Mouse (Mus musculus) embryonic fibroblast, embryonic 13.5 days (primary cell): Measurements from ENCODE around the gene Lrrc4c.

ENCODE experiments used
- CTCF ChIP-seq: IDR thresholded peaks from 2 replicates; pipeline ENCODE4 v1.5.1; 2011; ENCODE audit warnings: mild to moderate bottlenecking, control low read depth, low read length, moderate library complexity, borderline replicate concordance; ENCODE audit not compliant: insufficient read depth
- POLR2A ChIP-seq: IDR thresholded peaks from 2 replicates; pipeline ENCODE4 v1.6.1; 2011; ENCODE audit warnings: low read depth, mild to moderate bottlenecking, control low read depth, low read length, moderate library complexity

DNA sequence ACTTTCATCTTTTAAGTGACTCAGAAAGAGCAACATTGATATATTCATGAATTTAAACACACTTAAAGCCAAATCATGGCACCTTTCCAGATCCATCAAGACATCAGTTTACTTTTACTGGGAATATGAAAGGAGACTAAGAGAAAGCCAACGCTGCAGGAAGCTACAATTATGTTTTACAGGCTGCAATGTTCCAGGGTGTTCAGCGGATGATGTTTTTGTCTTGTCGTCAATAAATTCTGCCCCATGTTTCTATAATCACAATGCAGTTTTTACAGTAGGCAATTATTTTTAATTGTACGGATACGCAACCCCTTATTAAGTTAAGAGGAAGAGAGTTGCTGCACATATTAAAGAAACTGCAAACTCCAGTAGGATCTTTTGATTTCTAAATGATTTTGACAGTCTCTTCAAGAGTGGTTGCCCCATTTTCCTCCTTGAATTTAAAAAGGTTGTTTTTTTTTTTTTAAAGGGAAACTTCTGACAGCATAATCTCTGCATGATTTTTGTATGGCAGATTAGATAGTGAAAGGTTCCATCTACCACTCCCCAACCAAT lies 532.9 kb downstream of the Lrrc4c start:
- TF ChIP-seq CTCF, result no peak
- no peak for TF ChIP-seq POLR2A
